Mouse (Mus musculus) spleen, adult 2 months (tissue): ENCODE measurements at regions not wholly inside any gene's neighbourhood (a gene's known extent, or its start where the extent isn't known, plus 50 kb on each side); places are given as distances from the start of the nearest gene placed in this dataset.

Experiments
- CTCF ChIP-seq: fragments of 200-500 bp; IDR thresholded peaks from 2 replicates; pipeline ENCODE4 v1.5.1; 2011; ENCODE audit warnings: mild to moderate bottlenecking, inconsistent platforms; ENCODE audit not compliant: insufficient read depth, insufficient read length, insufficient replicate concordance; ENCODE audit errors: extremely low read depth
- POLR2A ChIP-seq: fragments of 200-500 bp; IDR thresholded peaks from 2 replicates; pipeline ENCODE4 v1.6.1; 2011; ENCODE audit warnings: low read depth, low read length, inconsistent platforms

GRCm38 (mm10) chr9:46555156-46555555 lies 235.4 kb upstream of the 4931429L15Rik start:
- no peak for TF ChIP-seq CTCF
- no peak for TF ChIP-seq POLR2A
